Mouse (Mus musculus) limb, embryonic 12.5 days (tissue): ENCODE measurements at regions not wholly inside any gene's neighbourhood (a gene's known extent, or its start where the extent isn't known, plus 50 kb on each side); places are given as distances from the start of the nearest gene placed in this dataset.

Experiments
- ATAC-seq: fragments of 200-750 bp; cut with Nextera tagmentation; 2 replicates; pipeline ENCODE4 v1.8.0; 2017; ENCODE audit warnings: low read depth, moderate TSS enrichment; ENCODE audit not compliant: insufficient number of reproducible peaks, insufficient read depth, low FRiP score, low TSS enrichment
- H3K27ac ChIP-seq: fragments of 300-500 bp; sonication (generic); 2 replicates; pipeline ENCODE4 v1.5.1; 2016; ENCODE audit warnings: mild to moderate bottlenecking, moderate library complexity
- H3K27me3 ChIP-seq: fragments of 300-500 bp; sonication (generic); 2 replicates; pipeline ENCODE4 v1.6.1; 2016; ENCODE audit warnings: mild to moderate bottlenecking, moderate library complexity
- H3K36me3 ChIP-seq: fragments of 300-500 bp; sonication (generic); 2 replicates; pipeline ENCODE4 v1.6.1; 2016; ENCODE audit warnings: mild to moderate bottlenecking, moderate library complexity
- H3K4me1 ChIP-seq: fragments of 300-500 bp; sonication (generic); replicated peaks from 2 replicates; pipeline ENCODE4 v1.6.1; 2016
- H3K4me2 ChIP-seq: fragments of 300-500 bp; sonication (generic); 2 replicates; pipeline ENCODE4 v1.6.1; 2016; ENCODE audit warnings: mild to moderate bottlenecking, moderate library complexity
- H3K4me3 ChIP-seq: fragments of 300-500 bp; sonication (generic); replicated peaks from 2 replicates; pipeline ENCODE4 v1.5.1; 2016; ENCODE audit warnings: mild to moderate bottlenecking
- H3K9ac ChIP-seq: fragments of 300-500 bp; sonication (generic); replicated peaks from 2 replicates; pipeline ENCODE4 v1.6.1; 2016; ENCODE audit warnings: mild to moderate bottlenecking, moderate library complexity
- H3K9me3 ChIP-seq: fragments of 300-500 bp; sonication (generic); 2 replicates; pipeline ENCODE4 v1.6.1; 2016; ENCODE audit warnings: mild to moderate bottlenecking, moderate library complexity
- WGBS: fragments of 180-500 bp; shearing (Covaris S2); methylation state at CpG from one replicate; pipeline ENCODE4 v1.1.7; 2016; 5-methylcytosine and 5-hydroxymethylcytosine counted together

GRCm38 (mm10) chr2:92709668-92710067, 110.2 kb downstream of the Chst1 start:
- WGBS: 90% methylated on average over 3 of the region's 3 CpGs
- Histone ChIP-seq H3K9ac (no peak overlapping the region), H3K9me3 (no peaks in the 10 kb centered on the region), H3K27me3 (no peaks in the 10 kb centered on the region), H3K4me3 (no peak overlapping the region), H3K36me3 (no peaks in the 10 kb centered on the region), H3K4me2 (no peak overlapping the region), H3K4me1 (peaks cover 5% of the 10 kb centered on the region; the same call in 1 of the 2 replicates), H3K27ac (no peak overlapping the region)
- ATAC-seq: no peak

- Histone ChIP-seq H3K27ac (no peak overlapping the region), H3K4me1 (peaks cover 5% of the 10 kb centered on the region; the same call in 1 of the 2 replicates), H3K4me3 (peak overlapping the region; percentile 25; the same call in 1 of the 2 replicates), H3K4me2 (peak overlapping the region; percentile 45), H3K9me3 (no peaks in the 10 kb centered on the region), H3K36me3 (no peaks in the 10 kb centered on the region), H3K9ac (no peak overlapping the region), H3K27me3 (no peaks in the 10 kb centered on the region)
- no peak for ATAC-seq
- WGBS: 27% methylated on average over 15 of the region's 15 CpGs
Observed at GRCm38 (mm10) chr2:92711122-92711777, 111.7 kb downstream of the Chst1 start.

DNA sequence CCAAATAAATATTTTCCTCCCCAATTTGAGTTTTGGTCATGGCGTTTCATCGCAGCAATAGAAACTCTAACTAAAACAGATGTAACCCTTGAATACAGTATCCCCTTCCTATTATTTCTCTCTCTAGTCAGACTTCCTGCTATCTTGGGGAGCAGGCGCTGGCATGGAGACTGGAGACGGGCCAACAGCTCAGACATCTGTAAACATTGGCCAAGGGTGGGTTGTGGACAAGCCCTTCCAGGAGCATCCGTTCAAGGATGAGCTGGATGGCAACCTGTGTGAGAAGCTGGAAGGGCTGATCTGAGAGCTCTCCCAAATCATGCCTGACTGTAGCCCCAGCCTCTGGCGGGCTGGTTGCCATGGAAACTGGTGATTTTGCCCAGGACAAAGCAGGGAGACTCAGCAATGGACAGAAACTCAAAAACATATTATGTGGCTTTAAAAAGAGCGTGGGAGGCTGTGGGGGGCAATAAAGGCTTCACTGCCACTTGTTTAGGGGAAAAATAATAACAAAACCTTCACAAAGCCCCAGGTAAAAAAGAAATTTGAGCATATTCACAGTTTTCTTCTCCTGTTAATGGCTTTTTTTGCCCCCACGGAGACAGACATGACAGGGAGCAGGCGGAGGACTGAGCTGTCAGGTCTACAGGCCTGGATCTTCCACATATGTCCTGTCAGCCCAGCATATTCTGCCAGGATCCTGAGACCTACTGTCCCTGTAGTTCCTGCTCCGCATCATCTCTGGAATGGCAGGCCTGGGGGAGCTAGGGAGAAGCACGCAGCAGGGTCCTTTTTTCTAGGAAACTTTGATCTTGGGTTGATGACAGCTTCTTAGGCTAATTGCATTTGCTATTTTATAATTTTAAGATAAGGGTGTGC, 113.0 kb downstream of the Chst1 start:
- H3K9ac ChIP-seq: no peak overlapping the region
- H3K36me3 ChIP-seq: no peaks in the 10 kb centered on the region
- ATAC-seq: no peak
- no peaks in the 10 kb centered on the region for H3K27me3 ChIP-seq
- H3K9me3 ChIP-seq: no peaks in the 10 kb centered on the region
- H3K4me1 ChIP-seq: peaks cover 5% of the 10 kb centered on the region; the same call in 1 of the 2 replicates
- H3K4me2 ChIP-seq: no peak overlapping the region
- WGBS: 69% methylated on average over 11 of the region's 11 CpGs
- H3K27ac ChIP-seq: no peak overlapping the region
- H3K4me3 ChIP-seq: no peak overlapping the region

- H3K36me3 ChIP-seq: no peaks in the 10 kb centered on the region
- WGBS: 70% methylated on average over 2 of the region's 3 CpGs
- no peak overlapping the region for H3K4me3 ChIP-seq
- no peak overlapping the region for H3K4me2 ChIP-seq
- no peaks in the 10 kb centered on the region for H3K27me3 ChIP-seq
- 0 out of 2 replicates have a peak, but pooled peaks cover 4% of the 10 kb centered on the region for H3K9me3 ChIP-seq
- no peaks in the 10 kb centered on the region for H3K4me1 ChIP-seq
- no peak overlapping the region for H3K27ac ChIP-seq
- no peak for ATAC-seq
- no peak overlapping the region for H3K9ac ChIP-seq
Observed at GRCm38 (mm10) chr2:92717706-92718105, 118.2 kb downstream of the Chst1 start.

- Histone ChIP-seq H3K4me1 (no peaks in the 10 kb centered on the region), H3K36me3 (no peaks in the 10 kb centered on the region), H3K9me3 (0 out of 2 replicates have a peak, but pooled peaks cover 4% of the 10 kb centered on the region), H3K4me2 (no peak overlapping the region), H3K27me3 (no peaks in the 10 kb centered on the region), H3K27ac (no peak overlapping the region), H3K4me3 (no peak overlapping the region), H3K9ac (no peak overlapping the region)
- no peak for ATAC-seq
- 89% methylated on average over 3 of the region's 3 CpGs for WGBS
Observed at GRCm38 (mm10) chr2:92721951-92722350, 122.4 kb downstream of the Chst1 start.

- no peak overlapping the region for H3K4me3 ChIP-seq
- WGBS: 42% methylated on average over 9 of the region's 9 CpGs
- no peak for ATAC-seq
- no peaks in the 10 kb centered on the region for H3K27me3 ChIP-seq
- H3K36me3 ChIP-seq: no peaks in the 10 kb centered on the region
- no peak overlapping the region for H3K9ac ChIP-seq
- 0 out of 2 replicates have a peak, but pooled peaks cover 4% of the 10 kb centered on the region for H3K9me3 ChIP-seq
- H3K4me2 ChIP-seq: no peak overlapping the region
- no peaks in the 10 kb centered on the region for H3K4me1 ChIP-seq
- H3K27ac ChIP-seq: no peak overlapping the region
Observed at GRCm38 (mm10) chr2:92723618-92724263, 124.2 kb downstream of the Chst1 start.

- no peak overlapping the region for H3K4me2 ChIP-seq
- H3K9me3 ChIP-seq: 0 out of 2 replicates have a peak, but pooled peaks cover 4% of the 10 kb centered on the region
- H3K4me3 ChIP-seq: no peak overlapping the region
- no peak for ATAC-seq
- no peaks in the 10 kb centered on the region for H3K36me3 ChIP-seq
- H3K9ac ChIP-seq: no peak overlapping the region
- H3K4me1 ChIP-seq: no peaks in the 10 kb centered on the region
- H3K27me3 ChIP-seq: no peaks in the 10 kb centered on the region
- 72% methylated on average over 7 of the region's 7 CpGs for WGBS
- no peak overlapping the region for H3K27ac ChIP-seq
Observed at GRCm38 (mm10) chr2:92726640-92727039, 127.1 kb downstream of the Chst1 start.

DNA sequence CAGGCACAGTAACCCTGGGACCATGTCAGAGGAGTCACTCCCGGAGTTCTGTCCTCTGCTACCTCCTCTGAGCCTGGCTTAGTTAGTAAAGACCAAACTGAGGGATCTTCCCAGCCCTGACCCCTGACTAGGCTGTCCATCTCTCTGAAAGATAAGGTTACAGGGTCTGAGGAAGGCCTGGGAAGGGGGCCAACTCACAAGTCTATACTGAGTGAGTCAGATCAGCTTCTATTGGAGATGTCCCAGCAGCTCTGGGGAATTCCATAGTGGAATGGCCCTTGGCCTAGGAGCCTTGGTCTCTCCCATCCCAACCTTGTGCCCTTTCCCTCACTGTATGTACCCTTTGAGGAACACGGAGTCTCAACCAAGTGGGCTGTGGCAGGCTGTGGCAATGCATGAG, 127.7 kb downstream of the Chst1 start:
- no peak overlapping the region for H3K27ac ChIP-seq

GRCm38 (mm10) chr2:92728388-92728787, 128.9 kb downstream of the Chst1 start:
- H3K9ac ChIP-seq: no peak overlapping the region
- WGBS: 82% methylated on average over 3 of the region's 3 CpGs

More for the DNA sequence above, 127.7 kb downstream of the Chst1 start:
- H3K4me2 ChIP-seq: no peak overlapping the region
- H3K9me3 ChIP-seq: no peaks in the 10 kb centered on the region
- no peak overlapping the region for H3K9ac ChIP-seq
- H3K27me3 ChIP-seq: no peaks in the 10 kb centered on the region
- H3K4me1 ChIP-seq: no peaks in the 10 kb centered on the region
- no peaks in the 10 kb centered on the region for H3K36me3 ChIP-seq
- no peak for ATAC-seq
- H3K4me3 ChIP-seq: no peak overlapping the region
- 84% methylated on average over 2 of the region's 2 CpGs for whole genome bisulfite sequencing

GRCm38 (mm10) chr2:92730371-92730770, 130.9 kb downstream of the Chst1 start:
- H3K27ac ChIP-seq: no peak overlapping the region
- no peak overlapping the region for H3K4me2 ChIP-seq
- H3K9ac ChIP-seq: no peak overlapping the region
- H3K36me3 ChIP-seq: no peaks in the 10 kb centered on the region
- H3K4me1 ChIP-seq: no peaks in the 10 kb centered on the region
- ATAC-seq: no peak
- no peaks in the 10 kb centered on the region for H3K9me3 ChIP-seq
- WGBS: 90% methylated on average over 6 of the region's 6 CpGs
- H3K4me3 ChIP-seq: no peak overlapping the region
- H3K27me3 ChIP-seq: no peaks in the 10 kb centered on the region

More at GRCm38 (mm10) chr2:92728388-92728787, 128.9 kb downstream of the Chst1 start:
- no peaks in the 10 kb centered on the region for H3K27me3 ChIP-seq
- H3K4me2 ChIP-seq: no peak overlapping the region
- no peaks in the 10 kb centered on the region for H3K36me3 ChIP-seq
- no peak overlapping the region for H3K4me3 ChIP-seq
- no peak overlapping the region for H3K27ac ChIP-seq
- no peak for ATAC-seq
- no peaks in the 10 kb centered on the region for H3K9me3 ChIP-seq
- no peaks in the 10 kb centered on the region for H3K4me1 ChIP-seq

DNA sequence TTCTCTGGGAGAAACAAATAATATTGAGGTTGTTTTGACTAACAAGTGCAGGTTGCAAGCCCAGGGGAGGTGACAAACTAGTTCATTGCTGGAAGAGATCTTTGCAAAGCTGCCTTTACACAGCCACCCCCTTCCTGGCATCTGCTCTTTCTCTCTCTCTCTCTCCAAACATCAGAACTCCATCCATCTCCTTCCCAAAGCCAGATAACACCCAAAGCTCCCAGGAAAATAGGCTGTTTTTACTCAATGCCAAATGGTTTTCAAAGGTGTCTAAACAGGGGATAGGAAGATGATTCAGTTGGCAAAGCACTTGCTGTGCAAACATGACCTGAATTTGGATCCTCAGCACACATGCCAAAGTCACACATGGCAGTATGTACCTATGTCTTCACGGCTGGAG, 133.9 kb downstream of the Chst1 start:
- H3K9ac ChIP-seq: no peak overlapping the region
- H3K4me2 ChIP-seq: no peak overlapping the region
- no peak overlapping the region for H3K4me3 ChIP-seq
- H3K9me3 ChIP-seq: no peaks in the 10 kb centered on the region
- 90% methylated on average over 1 of the region's 1 CpGs for WGBS
- no peak overlapping the region for H3K27ac ChIP-seq
- no peaks in the 10 kb centered on the region for H3K36me3 ChIP-seq
- 0 out of 2 replicates have a peak, but pooled peaks cover 8% of the 10 kb centered on the region for H3K27me3 ChIP-seq
- ATAC-seq: no peak
- no peaks in the 10 kb centered on the region for H3K4me1 ChIP-seq
